Mouse (Mus musculus) CH12.LX (cell line): ENCODE data around the gene Tnfsf12. TPM values are rescaled to one million over a fixed set of nuclear protein-coding genes. Genes with fewer than 3 reads are reported as not detected.

Experiments
- DNase-seq: peaks from one replicate; pipeline ENCODE4 v3.0.0-alpha.2; 2013; ENCODE audit errors: extremely low read depth
- H3K27ac ChIP-seq: 2 replicates; pipeline ENCODE4 v1.5.1; 2012; ENCODE audit warnings: low read depth, mild to moderate bottlenecking, control low read depth, moderate library complexity; ENCODE audit not compliant: insufficient read depth
- H3K27me3 ChIP-seq: replicated peaks from 2 replicates; pipeline ENCODE3; 2012; ENCODE audit warnings: inconsistent platforms
- H3K36me3 ChIP-seq, 2 experiments: replicated peaks in 1 of 2; 2 replicates each; pipeline versions ENCODE3 to v1.6.1; 2012; ENCODE audit warnings: inconsistent platforms in 1 of 2, low read length in 1 of 2, mild to moderate bottlenecking in 1 of 2, mixed read lengths in 1 of 2, moderate library complexity in 1 of 2; ENCODE audit not compliant: control insufficient read depth in 1 of 2, insufficient read depth in 1 of 2
- H3K4me1 ChIP-seq, 2 experiments: 2 replicates each; pipeline ENCODE4 v1.6.1; 2012; ENCODE audit warnings: inconsistent platforms in 1 of 2, moderate library complexity in 1 of 2; ENCODE audit not compliant: insufficient read depth in 2 of 2, control insufficient read depth in 1 of 2
- H3K4me2 ChIP-seq: 2 replicates; pipeline ENCODE4 v1.6.1; 2012; ENCODE audit warnings: low read depth, mild to moderate bottlenecking, control low read depth; ENCODE audit not compliant: poor library complexity, insufficient read depth, severe bottlenecking
- H3K4me3 ChIP-seq, 3 experiments: fragments of 150-350 bp in 1 of 3; sonication (generic) in 1 of 3; replicated peaks in 1 of 3; 2 replicates each; pipeline versions ENCODE3 to v1.5.1; 2011 to 2012; ENCODE audit warnings: low read depth in 2 of 3, low read length in 2 of 3, mild to moderate bottlenecking in 2 of 3, moderate library complexity in 2 of 3, control low read depth in 1 of 3, improper control_type of control experiment in 1 of 3, inconsistent platforms in 1 of 3, mixed read lengths in 1 of 3; ENCODE audit not compliant: poor library complexity in 1 of 3
- H3K79me2 ChIP-seq: replicated peaks from 2 replicates; pipeline ENCODE4 v1.6.1; 2012; ENCODE audit warnings: mild to moderate bottlenecking, moderate library complexity; ENCODE audit not compliant: control insufficient read depth, poor library complexity, insufficient read depth, severe bottlenecking; ENCODE audit errors: extremely low read depth
- H3K9ac ChIP-seq: 2 replicates; pipeline ENCODE4 v1.6.1; 2012; ENCODE audit warnings: low read depth, mild to moderate bottlenecking, control low read depth, moderate library complexity; ENCODE audit not compliant: insufficient read depth
- H3K9me3 ChIP-seq: replicated peaks from 2 replicates; pipeline ENCODE3; 2012; ENCODE audit warnings: low read length, inconsistent platforms, mixed read lengths
- CHD1 ChIP-seq: IDR thresholded peaks from 2 replicates; pipeline ENCODE4 v1.6.1; 2012; ENCODE audit warnings: low read depth, low read length, improper control_type of control experiment, inconsistent platforms
- CHD2 ChIP-seq: IDR thresholded peaks from 2 replicates; pipeline ENCODE4 v1.6.1; 2011; ENCODE audit warnings: low read length, improper control_type of control experiment
- E2F4 ChIP-seq: IDR thresholded peaks from 2 replicates; pipeline ENCODE4 v1.6.1; 2011; ENCODE audit warnings: low read depth, low read length, improper control_type of control experiment; ENCODE audit not compliant: insufficient replicate concordance
- ELF1 ChIP-seq: IDR thresholded peaks from 2 replicates; pipeline ENCODE4 v1.6.1; 2014; ENCODE audit warnings: low read depth, mild to moderate bottlenecking, inconsistent platforms, low read length, improper control_type of control experiment
- EP300 ChIP-seq: IDR thresholded peaks from 2 replicates; pipeline ENCODE4 v1.6.1; 2011; ENCODE audit warnings: low read length, improper control_type of control experiment
- ETS1 ChIP-seq: conservative IDR thresholded peaks from 2 replicates; pipeline ENCODE4 v1.6.1; 2012; ENCODE audit warnings: low read depth, mild to moderate bottlenecking, inconsistent platforms, low read length, improper control_type of control experiment, moderate library complexity
- GABPA ChIP-seq: IDR thresholded peaks from 2 replicates; pipeline ENCODE4 v1.6.1; 2012; ENCODE audit warnings: low read depth, low read length, improper control_type of control experiment, inconsistent platforms; ENCODE audit not compliant: insufficient replicate concordance
- HCFC1 ChIP-seq: IDR thresholded peaks from 2 replicates; pipeline ENCODE4 v1.6.1; 2012; ENCODE audit warnings: low read depth, mild to moderate bottlenecking, inconsistent platforms, low read length, improper control_type of control experiment
- IRF4 ChIP-seq: IDR thresholded peaks from 2 replicates; pipeline ENCODE4 v1.6.1; 2014; ENCODE audit warnings: low read depth, mild to moderate bottlenecking, inconsistent platforms, low read length, improper control_type of control experiment
- JUN ChIP-seq: IDR thresholded peaks from 2 replicates; pipeline ENCODE4 v1.6.1; 2011; ENCODE audit warnings: low read depth, mild to moderate bottlenecking, low read length, improper control_type of control experiment, moderate library complexity; ENCODE audit not compliant: insufficient read depth
- JUND ChIP-seq: conservative IDR thresholded peaks from 2 replicates; pipeline ENCODE4 v1.6.1; 2011; ENCODE audit warnings: low read depth, low read length, improper control_type of control experiment
- KAT2A ChIP-seq: IDR thresholded peaks from 2 replicates; pipeline ENCODE4 v1.6.1; 2012; ENCODE audit warnings: low read length, improper control_type of control experiment, inconsistent platforms; ENCODE audit not compliant: insufficient replicate concordance
- MXI1 ChIP-seq: IDR thresholded peaks from 2 replicates; pipeline ENCODE4 v1.6.1; 2011; ENCODE audit warnings: mild to moderate bottlenecking, low read depth, low read length, improper control_type of control experiment
- MYC ChIP-seq: IDR thresholded peaks from 2 replicates; pipeline ENCODE4 v1.6.1; 2011; ENCODE audit warnings: low read depth, mild to moderate bottlenecking, improper control_type of control experiment, low read length
- NELFE ChIP-seq: IDR thresholded peaks from 2 replicates; pipeline ENCODE4 v1.6.1; 2011; ENCODE audit warnings: low read depth, low read length, improper control_type of control experiment
- PAX5 ChIP-seq: IDR thresholded peaks from 2 replicates; pipeline ENCODE4 v1.6.1; 2012; ENCODE audit warnings: low read length, inconsistent platforms, mixed read lengths
- POLR2A ChIP-seq: IDR thresholded peaks from 2 replicates; pipeline ENCODE4 v1.6.1; 2011; ENCODE audit warnings: low read depth, mild to moderate bottlenecking, improper control_type of control experiment, low read length
- POLR2AphosphoS2 ChIP-seq: IDR thresholded peaks from 2 replicates; pipeline ENCODE4 v1.6.1; 2011; ENCODE audit warnings: low read depth, low read length, improper control_type of control experiment
- RAD21 ChIP-seq: IDR thresholded peaks from 2 replicates; pipeline ENCODE4 v1.6.1; 2011; ENCODE audit warnings: low read depth, mild to moderate bottlenecking, low read length, improper control_type of control experiment, moderate library complexity
- RCOR1 ChIP-seq: conservative IDR thresholded peaks from 2 replicates; pipeline ENCODE4 v1.6.1; 2012; ENCODE audit warnings: low read depth, mild to moderate bottlenecking, inconsistent platforms, low read length, improper control_type of control experiment
- SIN3A ChIP-seq: IDR thresholded peaks from 2 replicates; pipeline ENCODE4 v1.6.1; 2012; ENCODE audit warnings: low read length, improper control_type of control experiment, inconsistent platforms
- SMC3 ChIP-seq: IDR thresholded peaks from 2 replicates; pipeline ENCODE4 v1.6.1; 2011; ENCODE audit warnings: low read depth, low read length, improper control_type of control experiment
- TCF12 ChIP-seq: IDR thresholded peaks from 2 replicates; pipeline ENCODE4 v1.6.1; 2014; ENCODE audit warnings: low read depth, mild to moderate bottlenecking, inconsistent platforms, low read length, improper control_type of control experiment
- ZMIZ1 ChIP-seq: IDR thresholded peaks from 2 replicates; pipeline ENCODE4 v1.6.1; 2012; ENCODE audit warnings: low read depth, mild to moderate bottlenecking, inconsistent platforms, low read length, improper control_type of control experiment
- ZNF384 ChIP-seq: IDR thresholded peaks from 2 replicates; pipeline ENCODE4 v1.6.1; 2012; ENCODE audit warnings: low read depth, low read length, improper control_type of control experiment, inconsistent platforms
- dilution Hi-C: fragments of 300-500 bp; cut with MboI; formaldehyde crosslinking; loops from 2 replicates; pipeline ENCODE4 v1.14.3; 2020; ENCODE audit warnings: low sequenced_read_pairs; ENCODE audit not compliant: extremely low pct_unique_long_range_greater_than_20kb, extremely low pct_ligation_motif_present
- in situ Hi-C: fragments of 300-500 bp; cut with MboI; formaldehyde crosslinking; loops from 3 replicates; pipeline ENCODE4 v1.14.3; 2019; ENCODE audit warnings: low sequenced_read_pairs, low pct_ligation_motif_present, low pct_unique_long_range_greater_than_20kb, mixed read lengths
- polyA plus RNA-seq: library from polyadenylated mRNA; unstranded; fragments of >175 nt; gene quantifications from 2 replicates; pipeline ENCODE4 v1.2.1, GENCODE M21; 2012; ENCODE audit warnings: low read depth; ENCODE audit not compliant: insufficient read length
- total RNA-seq, 2 experiments: library from RNA; depleted of rRNA; stranded (reverse); fragments of 300-350 nt in 1 of 2; fragments of >200 nt in 1 of 2; gene quantifications; 2 replicates each; pipeline ENCODE4 v1.2.3; 2012 to 2014

The Tnfsf12 gene
- total and polyA plus RNA-seq, 3 experiments, result not detected

DNA sequence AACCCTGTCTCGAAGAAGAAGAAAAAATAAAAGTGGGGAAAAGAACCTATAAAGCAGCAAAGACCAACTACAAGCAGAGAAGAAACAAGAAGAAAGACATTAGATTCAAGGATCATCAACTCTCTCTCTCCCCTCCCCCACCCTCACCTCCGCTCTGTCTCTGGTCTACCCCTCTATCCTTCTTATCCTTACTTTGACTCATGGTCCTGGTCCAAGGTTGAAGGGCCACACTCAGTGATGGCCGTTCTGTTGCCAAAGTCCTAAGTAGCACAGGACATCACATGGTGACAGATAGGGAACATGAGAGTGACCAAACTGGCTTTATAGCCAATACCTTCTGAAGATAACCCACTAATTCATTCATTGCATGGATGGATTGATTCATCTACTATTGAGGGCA is 1.7 kb upstream of the Tnfsf12 start:
- Histone ChIP-seq H3K9ac (no peak overlapping the region), H3K4me1 (no peaks in the 10 kb centered on the region; a peak in 1 of 4 replicates), H3K27me3 (peaks cover 2% of the 10 kb centered on the region), H3K79me2 (no peaks in the 10 kb centered on the region), H3K4me2 (no peak overlapping the region), H3K36me3 (no peaks in the 10 kb centered on the region), H3K4me3 (no peak overlapping the region), H3K27ac (no peak overlapping the region), H3K9me3 (peaks cover 5% of the 10 kb centered on the region)
- dilution Hi-C loops (no loop called here), in situ Hi-C loops (no loop called here)
- no peak for DNase-seq
- no peak for TF ChIP-seq MYC
- no peak for TF ChIP-seq JUN
- no peak for TF ChIP-seq KAT2A
- no peak for TF ChIP-seq POLR2A
- no peak for TF ChIP-seq RCOR1
- TF ChIP-seq ETS1, result no peak
- TF ChIP-seq PAX5, result no peak
- no peak for TF ChIP-seq POLR2AphosphoS2
- TF ChIP-seq IRF4, result no peak
- TF ChIP-seq EP300, result no peak
- TF ChIP-seq ZMIZ1, result no peak
- TF ChIP-seq ELF1, result no peak
- TF ChIP-seq SMC3, result no peak
- no peak for TF ChIP-seq SIN3A
- no peak for TF ChIP-seq CHD2

DNA sequence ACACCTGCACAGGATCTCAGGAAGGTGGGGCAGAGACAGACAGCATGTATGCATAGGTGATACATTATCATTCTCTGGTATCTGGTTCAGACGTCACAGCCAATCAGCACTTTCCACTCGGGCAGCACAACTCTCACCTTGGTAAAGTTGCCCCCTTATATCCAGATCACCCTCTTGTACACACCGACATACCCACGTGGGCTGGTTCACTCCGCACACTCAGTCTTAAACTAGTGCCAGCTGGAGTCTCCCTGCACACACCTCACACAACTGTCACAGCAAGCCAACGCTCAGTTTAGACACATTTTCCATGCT is 646 bp downstream of the Tnfsf12 start:
- Histone ChIP-seq H3K9me3 (peaks cover 5% of the 10 kb centered on the region), H3K36me3 (no peaks in the 10 kb centered on the region), H3K79me2 (no peaks in the 10 kb centered on the region), H3K4me1 (no peaks in the 10 kb centered on the region)
- dilution Hi-C loops (no loop called here), in situ Hi-C loops (no loop called here)
- TF ChIP-seq ZNF384, result no peak
- no peak for TF ChIP-seq GABPA
- no peak for TF ChIP-seq JUND
- no peak for TF ChIP-seq CHD1
- no peak for TF ChIP-seq RCOR1
- no peak for TF ChIP-seq E2F4
- no peak for TF ChIP-seq NELFE
- TF ChIP-seq HCFC1, result no peak
- TF ChIP-seq TCF12, result no peak
- TF ChIP-seq PAX5, result no peak
- no peak for TF ChIP-seq RAD21
- no peak for TF ChIP-seq POLR2AphosphoS2
- no peak for TF ChIP-seq ZMIZ1
- TF ChIP-seq MXI1, result no peak
- TF ChIP-seq, all 38 proteins: peak for 0
- peaks cover 1% of the 10 kb centered on the region for H3K27me3 ChIP-seq
- H3K4me3 ChIP-seq, result no peak overlapping the region
- H3K9ac ChIP-seq, result no peak overlapping the region
- no peak overlapping the region for H3K27ac ChIP-seq
- no peak for DNase-seq
- no peak overlapping the region for H3K4me2 ChIP-seq
